Mouse (Mus musculus) hindbrain, embryonic 10.5 days (tissue): ENCODE results near the gene Mras. TPM values are rescaled to one million over a fixed set of nuclear protein-coding genes. Genes with fewer than 3 reads are reported as not detected.

Source experiments
- DNase-seq: peaks from one replicate; pipeline ENCODE4 v3.0.0-alpha.2; 2017; ENCODE audit warnings: low spot score
- H3K27ac ChIP-seq: fragments of 300-500 bp; sonication (generic); 2 replicates; pipeline ENCODE4 v1.5.1; 2016; ENCODE audit warnings: mild to moderate bottlenecking, moderate library complexity
- H3K27me3 ChIP-seq: fragments of 300-500 bp; sonication (generic); 2 replicates; pipeline ENCODE4 v1.6.1; 2016; ENCODE audit warnings: mild to moderate bottlenecking; ENCODE audit not compliant: poor library complexity, insufficient read depth, severe bottlenecking
- H3K36me3 ChIP-seq: fragments of 300-500 bp; sonication (generic); 2 replicates; pipeline ENCODE4 v1.6.1; 2016; ENCODE audit warnings: mild to moderate bottlenecking, moderate library complexity
- H3K4me1 ChIP-seq: fragments of 300-500 bp; sonication (generic); replicated peaks from 2 replicates; pipeline ENCODE4 v1.6.1; 2016; ENCODE audit warnings: mild to moderate bottlenecking
- H3K4me3 ChIP-seq: fragments of 300-500 bp; sonication (generic); 2 replicates; pipeline ENCODE4 v1.5.1; 2016; ENCODE audit warnings: mild to moderate bottlenecking, moderate library complexity
- H3K9me3 ChIP-seq: fragments of 300-500 bp; sonication (generic); 2 replicates; pipeline ENCODE4 v1.6.1; 2016; ENCODE audit warnings: mild to moderate bottlenecking, moderate library complexity
- WGBS: fragments of 180-500 bp; shearing (Covaris S2); methylation state at CpG from one replicate; pipeline ENCODE4 v1.1.7; 2016; 5-methylcytosine and 5-hydroxymethylcytosine counted together
- polyA plus RNA-seq: library from polyadenylated mRNA; unstranded; fragments of >200 nt; fragmentation: Nextera tagmentation; extraction: Ambion mirVana; gene quantifications from 2 replicates; pipeline ENCODE4 v1.2.1, GENCODE M21; 2016

Gene Mras
- polyA plus RNA-seq, 1 experiment from 2014 or later, result 16.0 TPM

GRCm38 (mm10) chr9:99421914-99422313 is 15.3 kb downstream of the Mras start:
- Histone ChIP-seq H3K27ac (no peak overlapping the region), H3K4me1 (peaks cover 49% of the 10 kb centered on the region), H3K36me3 (no peaks in the 10 kb centered on the region), H3K9me3 (no peaks in the 10 kb centered on the region), H3K4me3 (no peak overlapping the region), H3K27me3 (no peaks in the 10 kb centered on the region)
- DNase-seq, result no peak
- WGBS, result 74% methylated on average over 3 of the region's 3 CpGs

DNA sequence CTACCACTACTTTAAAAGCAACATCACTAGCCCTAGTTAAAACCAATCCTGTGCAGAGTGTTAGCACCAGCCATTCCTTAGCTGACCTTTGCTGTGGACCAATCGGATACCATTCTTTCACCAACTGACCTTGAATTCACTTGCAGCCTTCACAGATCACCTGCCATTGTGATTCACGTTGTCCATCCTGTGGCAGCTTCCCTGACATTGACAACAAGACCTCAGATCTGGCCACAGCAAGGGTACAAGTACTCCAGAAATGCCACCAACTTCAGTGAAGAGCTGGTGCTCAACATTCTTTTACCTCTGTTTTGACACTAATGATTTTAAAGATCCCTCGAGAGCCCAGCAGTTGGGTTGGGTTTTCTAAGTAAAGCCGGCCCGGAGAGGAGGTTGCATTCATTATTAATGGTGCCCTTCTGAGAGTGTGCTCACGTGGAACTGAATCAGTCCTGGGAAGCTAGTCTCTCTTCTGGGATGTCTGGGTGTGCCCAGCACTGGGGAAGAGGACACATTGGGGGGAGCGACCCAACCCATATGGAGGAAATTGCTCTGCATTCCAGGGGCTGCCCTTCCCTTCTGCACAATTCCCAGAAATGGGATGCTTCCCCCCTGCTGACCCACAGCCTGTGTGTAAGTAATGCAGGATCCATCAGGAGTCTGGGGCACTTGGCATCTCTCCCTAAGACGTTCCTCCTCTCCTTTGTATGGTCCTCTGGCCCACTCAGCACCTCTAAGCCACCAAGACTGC is 17.1 kb downstream of the Mras start:
- Histone ChIP-seq H3K4me1 (peaks cover 48% of the 10 kb centered on the region), H3K36me3 (no peaks in the 10 kb centered on the region), H3K27me3 (no peaks in the 10 kb centered on the region), H3K4me3 (no peak overlapping the region), H3K27ac (no peak overlapping the region), H3K9me3 (no peaks in the 10 kb centered on the region)
- 83% methylated on average over 8 of the region's 8 CpGs for WGBS
- no peak for DNase-seq

- Histone ChIP-seq H3K27ac (no peak overlapping the region; the same call in 1 of the 2 replicates), H3K27me3 (no peaks in the 10 kb centered on the region), H3K9me3 (no peaks in the 10 kb centered on the region), H3K4me3 (no peak overlapping the region), H3K36me3 (no peaks in the 10 kb centered on the region), H3K4me1 (peaks cover 38% of the 10 kb centered on the region)
- DNase-seq, result no peak
- 70% methylated on average over 5 of the region's 5 CpGs for WGBS
Measured at GRCm38 (mm10) chr9:99418377-99418776, 18.8 kb downstream of the Mras start.

GRCm38 (mm10) chr9:99417288-99417846 is 19.8 kb downstream of the Mras start:
- Histone ChIP-seq H3K27ac (no peak overlapping the region), H3K9me3 (no peaks in the 10 kb centered on the region), H3K27me3 (no peaks in the 10 kb centered on the region), H3K4me1 (peaks cover 32% of the 10 kb centered on the region), H3K4me3 (no peak overlapping the region), H3K36me3 (no peaks in the 10 kb centered on the region)
- 77% methylated on average over 4 of the region's 4 CpGs for WGBS
- no peak for DNase-seq

DNA sequence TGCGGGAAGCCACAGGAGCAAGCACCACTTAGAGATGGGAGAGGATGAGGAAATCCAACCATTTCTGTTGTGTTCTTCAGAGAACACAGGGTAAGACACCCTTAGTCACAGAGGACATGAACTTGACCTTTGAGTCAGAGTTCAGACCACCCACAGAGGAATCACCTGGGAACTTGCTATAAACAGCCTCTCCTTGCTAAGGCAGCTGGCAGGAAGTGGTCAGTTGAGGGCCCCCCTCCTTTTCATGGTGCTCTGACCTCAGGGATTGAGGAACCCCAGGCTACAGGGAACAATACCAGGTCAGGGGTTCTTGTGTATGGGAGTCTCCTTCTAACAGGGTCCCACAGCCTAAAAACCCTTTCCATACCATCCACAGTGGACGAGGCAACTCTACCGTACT is 20.4 kb downstream of the Mras start:
- peaks cover 26% of the 10 kb centered on the region for H3K4me1 ChIP-seq
- DNase-seq, result no peak
- H3K27me3 ChIP-seq, result no peaks in the 10 kb centered on the region
- H3K9me3 ChIP-seq, result no peaks in the 10 kb centered on the region
- H3K4me3 ChIP-seq, result no peak overlapping the region
- no peak overlapping the region for H3K27ac ChIP-seq
- no peaks in the 10 kb centered on the region for H3K36me3 ChIP-seq
- WGBS, result 83% methylated on average over 3 of the region's 3 CpGs

DNA sequence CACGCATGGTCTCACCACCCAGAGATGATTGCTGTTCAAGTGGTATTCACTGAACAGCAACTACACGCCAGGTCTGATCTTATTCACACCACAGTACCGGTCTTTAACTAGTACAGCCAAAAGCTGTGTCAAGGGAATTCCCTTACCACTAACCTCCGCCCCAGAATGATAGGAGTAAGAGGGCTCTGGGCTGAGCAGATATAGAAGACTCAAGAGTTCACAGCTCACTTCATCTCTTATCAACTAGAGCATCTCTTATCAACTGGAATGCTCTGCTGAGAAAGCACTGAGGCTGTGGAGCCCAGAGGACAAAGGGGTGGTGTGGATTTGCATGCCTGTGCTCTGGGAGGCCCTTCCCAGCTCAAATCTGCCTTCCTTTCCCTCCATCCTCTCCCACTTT is 25.4 kb downstream of the Mras start:
- Histone ChIP-seq H3K4me1 (peaks cover 8% of the 10 kb centered on the region), H3K4me3 (no peak overlapping the region), H3K9me3 (no peaks in the 10 kb centered on the region), H3K27ac (no peak overlapping the region), H3K36me3 (no peaks in the 10 kb centered on the region), H3K27me3 (no peaks in the 10 kb centered on the region)
- no peak for DNase-seq
- 88% methylated on average over 4 of the region's 4 CpGs for WGBS

DNA sequence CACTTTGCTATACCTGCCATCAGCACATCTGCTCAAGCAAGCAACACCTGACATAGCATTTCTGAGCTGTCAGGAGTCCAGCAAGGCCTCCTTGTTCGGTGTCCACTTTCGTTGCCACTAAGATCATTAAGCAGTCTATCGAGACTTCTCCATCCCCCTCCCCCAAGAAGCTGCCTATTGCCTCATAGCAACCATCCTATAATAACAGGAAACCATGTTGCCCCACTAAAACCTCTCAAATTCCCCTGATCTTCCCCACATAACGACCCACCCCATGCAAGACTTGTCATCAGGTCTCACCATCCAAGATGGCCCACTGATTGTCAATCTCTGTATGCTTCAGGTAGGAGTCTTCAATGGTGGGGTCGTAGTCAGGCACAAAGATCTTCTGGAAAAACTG is 26.1 kb downstream of the Mras start:
- no peak overlapping the region for H3K27ac ChIP-seq
- no peaks in the 10 kb centered on the region for H3K9me3 ChIP-seq
- no peaks in the 10 kb centered on the region for H3K27me3 ChIP-seq
- H3K36me3 ChIP-seq, result no peaks in the 10 kb centered on the region
- 91% methylated on average over 5 of the region's 5 CpGs for WGBS
- DNase-seq, result no peak
- H3K4me3 ChIP-seq, result no peak overlapping the region
- H3K4me1 ChIP-seq, result 0 out of 2 replicates have a peak, but pooled peaks cover 4% of the 10 kb centered on the region

DNA sequence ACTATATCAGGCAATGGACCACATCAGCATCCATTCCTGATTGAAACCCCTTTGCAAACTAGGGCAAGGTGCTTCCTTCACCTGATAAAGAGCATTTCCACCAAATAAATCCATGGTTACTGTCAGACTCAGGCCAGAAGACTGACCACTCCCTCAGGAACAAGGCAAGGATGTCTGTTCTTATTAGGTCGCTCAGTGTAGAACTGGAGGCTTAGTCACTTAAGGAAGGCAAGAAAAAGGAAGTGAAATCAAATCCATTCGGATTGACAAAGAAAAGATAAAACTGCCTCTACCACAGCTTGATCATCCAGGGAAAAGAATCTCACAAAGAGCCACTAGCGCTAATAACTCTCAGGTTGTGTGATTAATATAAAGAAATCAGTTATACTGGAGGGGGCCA is 27.9 kb downstream of the Mras start:
- WGBS, result 87% methylated on average over 3 of the region's 3 CpGs
- H3K27ac ChIP-seq, result no peak overlapping the region
- H3K4me3 ChIP-seq, result no peak overlapping the region
- no peaks in the 10 kb centered on the region for H3K9me3 ChIP-seq
- no peaks in the 10 kb centered on the region for H3K36me3 ChIP-seq
- DNase-seq, result no peak
- 0 out of 2 replicates have a peak, but pooled peaks cover 2% of the 10 kb centered on the region for H3K4me1 ChIP-seq
- H3K27me3 ChIP-seq, result no peaks in the 10 kb centered on the region

DNA sequence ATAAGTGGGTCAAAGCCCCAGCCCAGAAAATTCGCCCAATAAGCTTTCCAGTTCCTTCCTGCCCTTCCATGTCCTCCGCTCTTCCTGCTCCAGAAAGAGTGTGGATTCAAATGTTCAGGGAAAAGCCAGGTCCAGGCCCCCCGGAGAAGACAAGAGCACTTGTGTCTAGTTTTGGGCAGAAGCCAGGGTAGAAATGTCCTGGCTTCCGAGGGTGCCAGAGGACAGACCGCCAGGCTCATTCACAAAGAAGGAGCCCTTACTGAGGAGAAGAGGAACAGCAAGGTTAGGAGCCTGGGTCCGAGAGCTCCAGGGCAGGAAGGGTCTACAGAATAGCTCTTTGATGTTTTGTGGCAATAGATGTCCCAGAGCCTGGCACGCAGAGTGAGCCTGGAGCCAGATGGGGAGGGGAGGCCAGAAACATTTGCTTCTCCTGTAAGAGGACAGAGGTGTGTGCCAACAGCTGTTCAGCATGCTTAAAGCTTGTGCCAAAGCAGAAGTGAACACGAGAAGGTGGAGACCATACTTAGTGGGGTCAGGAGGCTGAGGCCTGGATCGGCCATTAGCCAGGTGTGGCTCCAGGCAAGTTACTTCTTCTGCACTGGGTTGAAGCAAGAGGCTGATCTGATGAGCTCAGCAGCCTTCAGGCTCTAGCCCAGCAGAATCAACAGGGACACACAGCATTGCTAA is 35.8 kb downstream of the Mras start:
- Histone ChIP-seq H3K36me3 (peaks cover 5% of the 10 kb centered on the region; the same call in 1 of the 2 replicates), H3K4me1 (no peaks in the 10 kb centered on the region), H3K27me3 (no peaks in the 10 kb centered on the region), H3K27ac (no peak overlapping the region), H3K4me3 (no peak overlapping the region), H3K9me3 (no peaks in the 10 kb centered on the region)
- 83% methylated on average over 9 of the region's 9 CpGs for WGBS
- no peak for DNase-seq

DNA sequence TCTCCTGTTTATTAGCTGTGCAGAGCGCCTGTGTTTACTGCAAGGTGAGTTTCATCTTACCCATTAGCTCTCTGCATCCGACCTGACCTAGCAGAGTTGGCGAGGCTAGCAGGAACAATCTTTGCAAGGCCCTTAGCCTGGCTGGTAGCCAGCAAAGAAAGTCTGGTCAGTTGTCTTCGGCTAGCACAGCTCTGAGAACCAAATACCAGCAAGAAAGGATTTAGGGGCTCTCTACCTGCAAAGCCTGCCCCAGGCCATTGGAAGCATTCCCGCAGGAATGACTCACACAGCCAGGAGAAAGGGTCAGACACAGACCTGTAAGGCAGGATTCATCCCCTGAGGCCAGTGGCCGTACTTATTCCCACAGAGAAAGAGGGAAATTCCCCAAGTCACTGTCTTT is 36.4 kb downstream of the Mras start:
- no peak overlapping the region for H3K4me3 ChIP-seq
- no peaks in the 10 kb centered on the region for H3K27me3 ChIP-seq
- no peak overlapping the region for H3K27ac ChIP-seq
- H3K36me3 ChIP-seq, result peaks cover 5% of the 10 kb centered on the region; the same call in 1 of the 2 replicates
- H3K4me1 ChIP-seq, result no peaks in the 10 kb centered on the region
- WGBS, result 86% methylated on average over 6 of the region's 6 CpGs
- H3K9me3 ChIP-seq, result no peaks in the 10 kb centered on the region
- DNase-seq, result no peak

DNA sequence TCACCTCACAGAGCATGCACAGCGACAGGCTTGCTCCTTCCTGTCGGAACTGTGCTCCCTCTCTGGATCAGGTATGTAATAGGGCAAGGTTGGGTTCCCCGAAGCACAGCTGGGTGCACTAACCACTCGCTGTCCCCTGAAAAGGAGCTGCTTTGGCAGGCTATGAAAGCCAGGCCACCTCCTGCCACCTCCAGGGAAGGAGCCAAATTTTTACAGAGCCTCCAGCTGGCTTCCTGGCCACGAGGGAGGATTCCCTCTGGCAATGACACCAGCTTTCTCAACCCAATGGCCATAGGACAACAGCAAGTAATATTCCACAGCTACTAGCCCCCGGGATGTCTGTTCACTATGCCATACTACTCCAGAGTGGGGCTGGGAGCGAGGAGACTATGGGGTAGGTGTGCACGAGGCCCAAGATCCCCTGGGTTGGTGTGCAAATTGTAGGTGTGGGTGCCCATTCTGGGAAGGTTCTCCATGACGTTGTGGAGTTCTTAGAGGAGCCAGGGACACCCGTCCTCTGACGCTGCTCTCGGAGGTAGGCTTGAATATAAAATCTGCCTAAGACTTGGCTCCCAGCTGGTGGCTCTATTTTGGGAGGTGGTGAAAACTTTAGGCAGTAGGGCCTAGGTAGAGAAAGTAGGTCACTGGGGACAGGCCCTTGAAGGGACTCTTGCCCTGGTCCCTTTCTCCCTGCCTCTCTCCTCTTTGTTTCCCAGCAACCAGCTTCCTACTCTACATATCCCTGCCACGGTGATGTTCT is 39.9 kb downstream of the Mras start:
- no peak overlapping the region for H3K27ac ChIP-seq
- H3K4me1 ChIP-seq, result peaks cover 8% of the 10 kb centered on the region
- no peaks in the 10 kb centered on the region for H3K27me3 ChIP-seq
- H3K36me3 ChIP-seq, result peaks cover 15% of the 10 kb centered on the region
- no peaks in the 10 kb centered on the region for H3K9me3 ChIP-seq
- WGBS, result 83% methylated on average over 13 of the region's 13 CpGs
- no peak for DNase-seq
- H3K4me3 ChIP-seq, result no peak overlapping the region

DNA sequence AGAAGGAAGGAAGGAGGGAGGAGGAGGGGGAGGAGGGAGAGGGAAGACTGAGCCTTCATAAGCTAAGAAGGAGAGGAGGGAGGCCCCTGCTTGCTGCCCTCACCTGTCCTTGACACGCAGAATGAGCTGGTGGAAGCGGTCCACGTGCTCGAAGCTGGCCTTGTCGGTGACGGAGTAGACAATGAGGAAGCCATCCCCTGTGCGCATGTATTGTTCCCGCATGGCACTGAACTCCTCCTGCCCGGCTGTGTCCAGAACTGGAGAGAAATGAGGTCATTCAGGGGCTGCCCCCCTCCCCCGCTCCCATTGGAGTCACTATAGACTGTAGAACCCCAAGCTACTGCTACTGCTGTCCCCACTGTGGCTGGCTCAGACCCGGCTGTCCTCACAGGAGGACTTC is 42.8 kb downstream of the Mras start:
- 66% methylated on average over 11 of the region's 11 CpGs for WGBS
- Histone ChIP-seq H3K27ac (peak overlapping the region; percentile 42; the same call in 1 of the 2 replicates), H3K9me3 (no peaks in the 10 kb centered on the region), H3K4me3 (no peak overlapping the region), H3K4me1 (peaks cover 13% of the 10 kb centered on the region), H3K36me3 (peaks cover 25% of the 10 kb centered on the region), H3K27me3 (no peaks in the 10 kb centered on the region)
- DNase-seq, result peak; percentile 29
